Comparison of ENCODE assay signal across 29 mouse cellular contexts in the genomic region with DNA sequence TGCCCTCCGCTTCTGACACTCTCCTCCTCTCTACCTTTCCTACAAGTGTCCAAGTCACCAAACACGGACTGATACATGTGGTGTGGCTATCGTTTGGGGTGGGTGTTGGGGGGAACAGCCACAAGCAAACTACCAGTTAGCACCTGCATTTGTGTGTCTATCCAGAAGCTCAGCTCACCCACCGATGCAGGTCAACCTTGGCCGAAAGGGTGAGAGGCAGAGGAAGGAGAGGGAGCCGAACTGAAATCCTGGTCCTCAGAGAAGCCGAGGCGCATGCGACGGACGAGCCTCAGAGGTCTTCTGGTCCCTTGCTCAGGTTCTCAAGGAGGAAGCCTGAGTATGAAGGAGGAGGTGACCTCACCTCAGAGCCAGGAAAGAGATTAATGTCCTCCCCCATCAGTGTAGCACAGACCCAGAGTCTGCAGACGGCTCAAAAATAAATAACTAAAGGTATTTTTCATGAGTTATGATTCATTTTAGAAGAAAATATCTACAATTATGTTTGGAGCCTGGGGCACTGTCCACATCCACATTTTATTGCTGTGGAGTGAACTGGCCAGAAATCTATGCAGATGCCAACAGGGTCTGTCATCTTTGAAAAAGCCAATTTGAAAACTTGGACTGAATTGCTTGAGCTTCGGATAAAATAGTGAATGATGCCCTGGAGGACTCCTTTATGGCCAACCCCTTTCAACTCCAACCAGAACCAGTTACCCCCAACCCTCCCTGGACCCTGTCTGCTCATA.
"Had no signal": no experiment of that assay in that cellular context is flagged by ENCODE, and none has a peak within 500 bp of the region (broad histone marks: within the 10 kb centered on the region; RNA-seq: fewer than 3 reads in every experiment).

No protein-coding gene starts in this region.

- H3K27ac ChIP-seq: heart, embryonic 13.5 days; heart, embryonic 15.5 days; hindbrain, embryonic 10.5 days; hindbrain, embryonic 12.5 days; hindbrain, embryonic 13.5 days; hindbrain, embryonic 14.5 days; hindbrain, embryonic 15.5 days; hindbrain, postnatal 0 days; intestine, embryonic 15.5 days; kidney, embryonic 15.5 days; kidney, postnatal 0 days; layer of hippocampus, adult 2 months; left cerebral cortex, adult 2 months had no signal

- DNase-seq: heart, postnatal 10 days; heart, postnatal 14 days; heart, postnatal 36 days; heart, postnatal 4 days; kidney, adult 11 months; kidney, adult 18-20 months; kidney, adult 2 months; kidney, adult 8-10 months; kidney, adult 9 months; kidney, postnatal 10 days; kidney, postnatal 14 days; kidney, postnatal 25 days; kidney, postnatal 36 days; kidney, postnatal 4 days; layer of hippocampus, postnatal 36 days had no signal

- H3K9me3 ChIP-seq: heart, embryonic 12.5 days; heart, embryonic 13.5 days; heart, embryonic 15.5 days; hindbrain, embryonic 10.5 days; hindbrain, embryonic 12.5 days; hindbrain, embryonic 13.5 days; hindbrain, embryonic 15.5 days; intestine, embryonic 15.5 days; kidney, embryonic 15.5 days had no signal

- H3K4me3 ChIP-seq: heart, embryonic 12.5 days; heart, embryonic 13.5 days; heart, embryonic 15.5 days; hindbrain, embryonic 10.5 days; hindbrain, embryonic 12.5 days; hindbrain, embryonic 13.5 days; hindbrain, embryonic 15.5 days; intestine, embryonic 15.5 days; kidney, embryonic 15.5 days; layer of hippocampus, adult 2 months; left cerebral cortex, adult 2 months had no signal

- H3K27me3 ChIP-seq: heart, embryonic 12.5 days; heart, embryonic 15.5 days; hindbrain, embryonic 13.5 days; hindbrain, embryonic 15.5 days; intestine, embryonic 15.5 days had no signal

- H3K36me3 ChIP-seq: heart, embryonic 12.5 days; heart, embryonic 13.5 days; heart, embryonic 15.5 days; hindbrain, embryonic 10.5 days; hindbrain, embryonic 12.5 days; hindbrain, embryonic 13.5 days; hindbrain, embryonic 15.5 days; intestine, embryonic 15.5 days; kidney, embryonic 15.5 days had no signal
